10 mouse cellular contexts compared by ENCODE assay signal in genomic region chr8:124833430-124834205, GRCm38 (mm10). TPM values are rescaled to one million over a fixed set of nuclear protein-coding genes. Genes with fewer than 3 reads are reported as not detected.
A peak's percentile ranks its signal among the peaks of the same experiment; 100 is the strongest.
DNase-seq lines count a peak whose midpoint lies in the region; ATAC-seq lines count a peak whose summit lies in the region.
"Had no signal": no experiment of that assay in that cellular context is flagged by ENCODE, and none has a peak within 500 bp of the region (broad histone marks: within the 10 kb centered on the region; RNA-seq: fewer than 3 reads in every experiment).

No protein-coding gene starts in this region.

- intact Hi-C loops in heart, postnatal 14 days (cut with DNase I) = no loop called here

- peaks cover 5% of the 10 kb centered on the region; the same call in 1 of the 2 replicates for H3K4me1 ChIP-seq in liver, embryonic 15.5 days (replicated peaks)
- peaks cover 7% of the 10 kb centered on the region for H3K4me1 ChIP-seq in embryonic facial prominence, embryonic 15.5 days

- peaks cover 12% of the 10 kb centered on the region for H3K36me3 ChIP-seq in liver, embryonic 15.5 days (replicated peaks)
- peaks cover 7% of the 10 kb centered on the region for H3K36me3 ChIP-seq in embryonic facial prominence, embryonic 15.5 days

- ATAC-seq in liver, embryonic 15.5 days (ENCODE audit: insufficient read depth) = no peak
- ATAC-seq in embryonic facial prominence, embryonic 15.5 days (ENCODE audit: insufficient number of reproducible peaks, low FRiP score, low TSS enrichment, low read depth) = no peak
- no peak for ATAC-seq in megakaryocyte-erythroid progenitor cell, adult 5-6 weeks (replicated peaks; ENCODE audit: low FRiP score, low TSS enrichment, poor library complexity, severe bottlenecking)

- H3K27me3 ChIP-seq in liver, embryonic 15.5 days = 0 out of 2 replicates have a peak, but pooled peaks cover 3% of the 10 kb centered on the region
- H3K27me3 ChIP-seq in embryonic facial prominence, embryonic 15.5 days = peaks cover 7% of the 10 kb centered on the region

- 32% methylated on average over 15 of the region's 15 CpGs for WGBS in liver, embryonic 15.5 days (ENCODE audit: insufficient replicate concordance)
- 33% methylated on average over 15 of the region's 15 CpGs for WGBS in embryonic facial prominence, embryonic 15.5 days

- H3K4me3 ChIP-seq in liver, embryonic 15.5 days (replicated peaks) = no peak overlapping the region
- no peak overlapping the region for H3K4me3 ChIP-seq in embryonic facial prominence, embryonic 15.5 days (replicated peaks)

- no peak overlapping the region for H3K27ac ChIP-seq in liver, embryonic 15.5 days (replicated peaks)
- no peak overlapping the region for H3K27ac ChIP-seq in embryonic facial prominence, embryonic 15.5 days (replicated peaks)

- DNase-seq in liver = no peak
- peak; percentile 19 to 31 for DNase-seq in heart, postnatal 14 days
- peak; percentile 51 for DNase-seq in lung, postnatal 36 days
- no peak for DNase-seq in layer of hippocampus, postnatal 36 days
- DNase-seq in frontal cortex, postnatal 25 days (ENCODE audit: low spot score in 2 of 2) = no peak
- DNase-seq: kidney, adult 2 months had no signal

- H3K4me2 ChIP-seq in liver, embryonic 15.5 days = peak overlapping the region; percentile 46; the same call in 1 of the 2 replicates
- H3K4me2 ChIP-seq in embryonic facial prominence, embryonic 15.5 days (replicated peaks) = peak overlapping the region; percentile 32; the same call in 1 of the 2 replicates

- no peaks in the 10 kb centered on the region for H3K9me3 ChIP-seq in liver, embryonic 15.5 days (replicated peaks)
- no peaks in the 10 kb centered on the region for H3K9me3 ChIP-seq in embryonic facial prominence, embryonic 15.5 days (replicated peaks)

- no peak overlapping the region for H3K9ac ChIP-seq in liver, embryonic 15.5 days
- no peak overlapping the region for H3K9ac ChIP-seq in embryonic facial prominence, embryonic 15.5 days

RNA-seq across cellular contexts. Expression of gene Gnpat, which starts 29.2 kb away (rescaled TPM):
- 35.6 and 42.2 TPM in 2 replicates for polyA plus RNA-seq in liver, embryonic 15.5 days (2015; fragmentation: Nextera tagmentation; extraction: Ambion mirVana)
- polyA plus RNA-seq in embryonic facial prominence, embryonic 15.5 days (2015; fragmentation: Nextera tagmentation; extraction: Ambion mirVana) = 85.8 and 87.1 TPM in 2 replicates
- total RNA-seq in heart, postnatal 14 days (2021) = 100 to 1,000 TPM; 148 to 164 TPM
- total RNA-seq in layer of hippocampus, postnatal 36 days (2021) = 10 to 100 TPM; 55.6 to 68.3 TPM
- 96.0 and 98.2 TPM in 2 replicates for total RNA-seq in megakaryocyte-erythroid progenitor cell, adult 5-6 weeks (2014; fragmentation: Nextera tagmentation)
- 51.5 and 55.6 TPM in 2 replicates for total RNA-seq in megakaryocyte-erythroid progenitor cell, adult 5-6 weeks (2017)

RNA-seq across cellular contexts. Expression of gene 2810004N23Rik, which starts 29.3 kb away (rescaled TPM):
- polyA plus RNA-seq in liver, embryonic 15.5 days (2015; fragmentation: Nextera tagmentation; extraction: Ambion mirVana) = 15.9 and 17.3 TPM in 2 replicates
- 41.8 and 42.4 TPM in 2 replicates for polyA plus RNA-seq in embryonic facial prominence, embryonic 15.5 days (2015; fragmentation: Nextera tagmentation; extraction: Ambion mirVana)
- 10 to 100 TPM; 36.4 to 37.8 TPM for total RNA-seq in heart, postnatal 14 days (2021)
- total RNA-seq in layer of hippocampus, postnatal 36 days (2021) = 10 to 100 TPM; 23.3 to 26.1 TPM
- 55.2 and 62.5 TPM in 2 replicates for total RNA-seq in megakaryocyte-erythroid progenitor cell, adult 5-6 weeks (2014; fragmentation: Nextera tagmentation)
- total RNA-seq in megakaryocyte-erythroid progenitor cell, adult 5-6 weeks (2017) = 88.0 and 94.9 TPM in 2 replicates

RNA-seq across cellular contexts. Expression of gene Trim67, which starts 40.7 kb away (rescaled TPM):
- 0.01 and 0.02 TPM in 2 replicates for polyA plus RNA-seq in liver, embryonic 15.5 days (2015; fragmentation: Nextera tagmentation; extraction: Ambion mirVana)
- polyA plus RNA-seq in embryonic facial prominence, embryonic 15.5 days (2015; fragmentation: Nextera tagmentation; extraction: Ambion mirVana) = 0.13 and 0.17 TPM in 2 replicates
- under 1 TPM; 0.37 to 0.84 TPM for total RNA-seq in heart, postnatal 14 days (2021)
- 1 to 10 TPM; 3.1 to 3.9 TPM for total RNA-seq in layer of hippocampus, postnatal 36 days (2021)
- total RNA-seq in megakaryocyte-erythroid progenitor cell, adult 5-6 weeks (2014; fragmentation: Nextera tagmentation) = not detected in 2 replicates
- not detected in 2 replicates for total RNA-seq in megakaryocyte-erythroid progenitor cell, adult 5-6 weeks (2017)
- total RNA-seq: neutrophil, adult 5-6 weeks had no signal

Comparison
In these comparisons a context has a peak if more than half of its experiments do, and no peak if none do; other contexts are left out.
1. DNase-seq: peak in heart, postnatal 14 days (2 of 2) and lung, postnatal 36 days (single experiment); none in liver (single experiment), layer of hippocampus, postnatal 36 days (0 of 2) and frontal cortex, postnatal 25 days (0 of 2).